Mouse (Mus musculus) neural tube, embryonic 13.5 days (tissue): ENCODE results near the gene 2210011C24Rik. TPM values are rescaled to one million over a fixed set of nuclear protein-coding genes. Genes with fewer than 3 reads are reported as not detected.

Experiments
- ATAC-seq: fragments of 200-750 bp; cut with Nextera tagmentation; 2 replicates; pipeline ENCODE4 v1.8.0; 2017; ENCODE audit warnings: low read depth, mild to moderate bottlenecking, moderate TSS enrichment, moderate library complexity
- H3K27ac ChIP-seq: fragments of 300-500 bp; sonication (generic); replicated peaks from 2 replicates; pipeline ENCODE4 v1.5.1; 2015; ENCODE audit warnings: moderate library complexity, mild to moderate bottlenecking, inconsistent platforms
- H3K27me3 ChIP-seq: fragments of 300-500 bp; sonication (generic); 2 replicates; pipeline ENCODE4 v1.6.1; 2015; ENCODE audit warnings: mild to moderate bottlenecking, inconsistent platforms
- H3K36me3 ChIP-seq: fragments of 300-500 bp; sonication (generic); 2 replicates; pipeline ENCODE4 v1.6.1; 2015; ENCODE audit warnings: mild to moderate bottlenecking, inconsistent platforms
- H3K4me1 ChIP-seq: fragments of 300-500 bp; sonication (generic); replicated peaks from 2 replicates; pipeline ENCODE4 v1.6.1; 2015; ENCODE audit warnings: inconsistent platforms
- H3K4me2 ChIP-seq: fragments of 300-500 bp; sonication (generic); 2 replicates; pipeline ENCODE4 v1.6.1; 2015; ENCODE audit warnings: inconsistent platforms, mild to moderate bottlenecking, moderate library complexity
- H3K4me3 ChIP-seq: fragments of 300-500 bp; sonication (generic); 2 replicates; pipeline ENCODE4 v1.5.1; 2015; ENCODE audit warnings: mild to moderate bottlenecking, inconsistent platforms
- H3K9ac ChIP-seq: fragments of 300-500 bp; sonication (generic); 2 replicates; pipeline ENCODE4 v1.6.1; 2015; ENCODE audit warnings: moderate library complexity, mild to moderate bottlenecking, inconsistent platforms
- H3K9me3 ChIP-seq: fragments of 300-500 bp; sonication (generic); 2 replicates; pipeline ENCODE4 v1.6.1; 2016; ENCODE audit warnings: inconsistent platforms
- WGBS: fragments of 180-500 bp; shearing (Covaris S2); methylation state at CpG from one replicate; pipeline ENCODE4 v1.1.7; 2015; 5-methylcytosine and 5-hydroxymethylcytosine counted together
- polyA plus RNA-seq: library from polyadenylated mRNA; unstranded; fragments of >200 nt; fragmentation: Nextera tagmentation; extraction: Ambion mirVana; gene quantifications from 2 replicates; pipeline ENCODE4 v1.2.1, GENCODE M21; 2015

2210011C24Rik gene
- polyA plus RNA-seq, 1 experiment from 2014 or later: 1.0 TPM

DNA sequence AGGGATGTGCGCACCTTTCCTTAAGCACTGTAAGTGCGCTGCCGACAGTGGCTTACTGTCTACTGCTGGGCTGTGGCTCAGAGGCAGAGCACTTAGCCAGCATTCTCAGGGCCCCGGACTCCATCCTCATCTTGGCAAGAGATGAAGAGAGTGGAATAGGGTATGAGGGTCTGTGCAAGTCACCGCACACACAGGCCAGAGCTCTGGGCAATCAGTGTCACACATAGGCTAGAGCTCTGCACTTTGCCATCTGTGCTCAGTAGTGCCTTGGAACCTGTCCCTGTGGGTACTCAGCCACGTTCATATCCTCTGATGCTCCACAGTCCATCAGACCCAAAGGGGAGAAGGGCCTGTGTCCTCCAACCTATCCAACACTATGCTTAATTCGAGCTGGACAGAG is 30.4 kb downstream of the 2210011C24Rik start:
- WGBS: 96% methylated on average over 7 of the region's 7 CpGs
- Histone ChIP-seq H3K27ac (no peak overlapping the region), H3K4me1 (peaks cover 39% of the 10 kb centered on the region), H3K9me3 (no peaks in the 10 kb centered on the region), H3K27me3 (no peaks in the 10 kb centered on the region), H3K4me3 (no peak overlapping the region), H3K4me2 (no peak overlapping the region), H3K9ac (no peak overlapping the region), H3K36me3 (peaks cover 67% of the 10 kb centered on the region)
- no peak for ATAC-seq

DNA sequence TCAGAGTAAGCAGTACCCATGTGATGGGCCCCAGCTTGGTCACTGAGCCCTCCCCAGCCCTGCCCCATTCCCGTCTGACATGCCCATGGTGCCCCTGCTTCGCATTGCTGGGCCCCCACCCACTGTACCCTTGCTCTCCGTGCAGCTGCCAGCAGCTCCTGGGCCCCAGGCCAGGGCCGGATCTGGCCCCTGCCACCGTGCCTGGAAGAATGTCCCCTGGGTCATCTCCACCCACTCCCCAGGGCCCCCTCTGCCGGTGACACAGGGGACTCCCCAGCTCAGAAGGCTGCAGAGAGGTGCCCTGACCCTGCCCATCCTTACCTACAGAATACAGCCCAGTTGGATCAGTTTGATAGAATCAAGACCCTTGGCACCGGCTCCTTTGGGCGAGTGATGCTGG is 31.1 kb downstream of the 2210011C24Rik start:
- no peak overlapping the region for H3K9ac ChIP-seq
- no peak overlapping the region for H3K4me3 ChIP-seq
- peaks cover 60% of the 10 kb centered on the region for H3K36me3 ChIP-seq
- H3K9me3 ChIP-seq: no peaks in the 10 kb centered on the region
- no peaks in the 10 kb centered on the region for H3K27me3 ChIP-seq
- no peak overlapping the region for H3K27ac ChIP-seq
- H3K4me1 ChIP-seq: peaks cover 42% of the 10 kb centered on the region
- WGBS: 80% methylated on average over 8 of the region's 8 CpGs
- H3K4me2 ChIP-seq: no peak overlapping the region
- ATAC-seq: no peak

DNA sequence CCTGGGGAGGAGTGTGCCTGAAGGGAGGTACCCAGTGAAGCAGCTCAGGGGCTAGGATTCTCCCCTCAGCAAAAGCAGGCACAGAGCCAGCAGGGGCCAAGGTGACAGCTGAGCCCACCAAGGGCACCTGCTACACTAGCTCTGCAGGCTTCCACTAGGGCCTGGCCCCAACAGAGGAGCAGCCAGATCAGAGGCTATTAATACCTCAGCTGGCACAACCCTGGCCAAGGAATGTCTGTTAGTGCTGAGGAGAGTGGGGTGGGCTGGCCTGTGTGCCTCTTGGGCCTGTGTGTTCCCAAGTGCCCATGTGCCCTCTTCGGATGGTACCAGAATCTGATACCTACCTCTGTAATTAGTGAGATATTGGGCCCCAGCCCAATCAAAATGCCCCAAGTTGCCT is 31.7 kb downstream of the 2210011C24Rik start:
- no peak overlapping the region for H3K27ac ChIP-seq
- H3K9ac ChIP-seq: no peak overlapping the region
- H3K4me1 ChIP-seq: peaks cover 42% of the 10 kb centered on the region
- H3K27me3 ChIP-seq: no peaks in the 10 kb centered on the region
- H3K4me3 ChIP-seq: no peak overlapping the region
- 86% methylated on average over 1 of the region's 1 CpGs for WGBS
- no peak overlapping the region for H3K4me2 ChIP-seq
- H3K36me3 ChIP-seq: peaks cover 54% of the 10 kb centered on the region
- H3K9me3 ChIP-seq: no peaks in the 10 kb centered on the region
- ATAC-seq: peak; percentile 54; the same call in 1 of the 2 replicates

DNA sequence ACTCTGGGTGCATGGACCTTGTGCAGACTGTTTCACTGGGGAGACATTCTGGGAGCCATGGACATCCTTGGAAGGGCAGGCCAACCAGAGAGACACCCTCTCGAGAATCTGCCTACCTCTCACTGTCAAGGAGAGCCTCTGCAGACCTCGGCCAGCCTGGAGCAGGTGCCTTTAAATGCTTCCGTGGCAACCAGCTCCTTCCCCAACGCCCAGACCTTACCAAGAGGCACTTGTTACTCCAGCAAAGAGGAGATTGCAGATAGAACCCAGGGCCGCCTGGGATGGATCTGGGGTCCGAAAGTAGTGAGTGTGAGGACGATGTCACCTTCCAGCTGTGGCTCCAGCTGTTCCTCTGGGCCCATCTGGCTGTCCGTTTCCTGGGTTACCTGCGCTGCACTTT is 33.8 kb downstream of the 2210011C24Rik start:
- Histone ChIP-seq H3K4me3 (no peak overlapping the region), H3K9me3 (no peaks in the 10 kb centered on the region), H3K9ac (0 out of 2 replicates have a peak overlapping the region, but pooled peaks have one; percentile 34), H3K27ac (no peak overlapping the region), H3K27me3 (no peaks in the 10 kb centered on the region), H3K36me3 (peaks cover 36% of the 10 kb centered on the region), H3K4me2 (no peak overlapping the region), H3K4me1 (peaks cover 59% of the 10 kb centered on the region)
- 75% methylated on average over 9 of the region's 9 CpGs for WGBS
- ATAC-seq: no peak

DNA sequence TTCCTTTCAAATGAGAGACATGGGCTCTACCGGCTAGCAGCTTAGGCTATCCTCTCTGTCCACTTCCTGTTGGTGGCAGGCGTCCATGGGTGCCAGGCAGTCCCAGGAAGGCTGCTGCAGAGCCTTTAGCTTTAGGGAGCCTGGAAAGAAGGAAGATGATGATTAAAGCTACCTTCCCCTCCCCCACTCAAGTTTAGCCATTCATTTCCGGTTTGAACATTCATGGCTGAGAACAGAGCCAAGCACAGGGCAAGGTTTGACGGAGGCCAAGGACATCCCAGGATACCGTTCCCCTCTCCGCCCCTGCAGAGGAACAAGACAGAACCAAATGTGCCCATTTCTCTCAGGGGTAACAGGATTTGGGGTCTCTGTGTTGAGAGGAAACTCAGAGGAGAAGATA is 34.3 kb downstream of the 2210011C24Rik start:
- peaks cover 59% of the 10 kb centered on the region for H3K4me1 ChIP-seq
- no peaks in the 10 kb centered on the region for H3K9me3 ChIP-seq
- no peaks in the 10 kb centered on the region for H3K27me3 ChIP-seq
- peaks cover 31% of the 10 kb centered on the region for H3K36me3 ChIP-seq
- no peak for ATAC-seq
- H3K9ac ChIP-seq: 0 out of 2 replicates have a peak overlapping the region, but pooled peaks have one; percentile 12
- H3K4me3 ChIP-seq: no peak overlapping the region
- H3K4me2 ChIP-seq: no peak overlapping the region
- 0 out of 2 replicates have a peak overlapping the region, but pooled peaks have one; percentile 23 for H3K27ac ChIP-seq
- 71% methylated on average over 6 of the region's 6 CpGs for WGBS

DNA sequence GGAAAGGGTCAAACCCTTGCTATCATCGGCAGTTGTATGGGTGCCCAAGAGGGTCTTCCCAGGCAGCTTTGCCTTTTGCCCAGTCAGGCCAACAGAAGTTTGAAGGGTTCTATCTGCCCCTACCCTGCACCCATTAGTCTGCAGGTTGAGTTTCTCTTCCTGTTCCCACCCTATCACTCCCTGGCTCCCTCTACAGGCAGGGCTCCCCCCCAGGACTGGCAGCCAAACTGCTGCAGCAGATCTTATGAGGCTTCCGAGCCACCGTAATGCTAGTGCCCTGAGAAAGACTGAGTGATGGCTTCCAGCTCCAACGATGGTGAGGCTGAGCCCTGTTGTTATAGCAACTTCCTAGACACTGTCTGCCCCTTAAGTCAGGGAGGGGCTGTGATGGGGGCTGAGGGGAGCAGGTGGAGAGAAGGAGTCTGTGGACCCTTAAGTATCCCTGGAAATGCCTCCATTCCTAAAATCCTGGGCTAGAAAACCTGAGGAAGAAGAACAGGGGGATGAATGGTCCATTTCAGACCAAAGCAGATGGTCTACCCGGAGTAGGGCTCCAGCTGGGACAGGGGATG is 35.1 kb downstream of the 2210011C24Rik start:
- ATAC-seq: no peak
- H3K4me3 ChIP-seq: no peak overlapping the region
- peaks cover 62% of the 10 kb centered on the region for H3K4me1 ChIP-seq
- H3K36me3 ChIP-seq: peaks cover 23% of the 10 kb centered on the region
- H3K9ac ChIP-seq: 0 out of 2 replicates have a peak overlapping the region, but pooled peaks have one; percentile 12
- H3K9me3 ChIP-seq: no peaks in the 10 kb centered on the region
- no peak overlapping the region for H3K27ac ChIP-seq
- H3K27me3 ChIP-seq: no peaks in the 10 kb centered on the region
- WGBS: 85% methylated on average over 5 of the region's 5 CpGs
- H3K4me2 ChIP-seq: no peak overlapping the region

DNA sequence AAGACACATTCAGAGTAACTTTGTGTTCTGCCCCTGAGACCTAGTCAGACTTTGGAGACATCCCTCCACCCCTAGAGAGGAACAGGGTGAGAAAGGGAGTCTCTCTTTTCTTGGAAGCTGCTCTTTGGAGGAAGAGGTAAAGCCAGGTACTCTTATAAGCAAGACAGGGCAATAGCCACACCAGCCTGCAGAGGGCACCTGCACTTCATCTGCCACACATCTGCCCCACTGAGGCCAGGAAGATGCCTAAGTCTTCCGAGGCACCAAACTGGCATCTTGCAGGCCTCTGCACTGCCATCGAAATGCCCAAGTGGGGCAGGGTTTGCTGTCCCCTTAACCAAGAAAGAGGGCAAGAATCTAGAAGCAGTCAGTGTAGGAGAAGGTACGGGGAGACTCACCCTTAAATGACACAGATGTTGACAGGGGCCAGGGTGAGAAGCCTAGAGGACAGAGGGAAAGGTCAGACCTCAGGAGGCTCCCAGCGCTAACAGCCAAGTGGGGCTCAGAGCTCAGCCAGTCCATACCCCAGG is 35.8 kb downstream of the 2210011C24Rik start:
- WGBS: 90% methylated on average over 4 of the region's 4 CpGs

DNA sequence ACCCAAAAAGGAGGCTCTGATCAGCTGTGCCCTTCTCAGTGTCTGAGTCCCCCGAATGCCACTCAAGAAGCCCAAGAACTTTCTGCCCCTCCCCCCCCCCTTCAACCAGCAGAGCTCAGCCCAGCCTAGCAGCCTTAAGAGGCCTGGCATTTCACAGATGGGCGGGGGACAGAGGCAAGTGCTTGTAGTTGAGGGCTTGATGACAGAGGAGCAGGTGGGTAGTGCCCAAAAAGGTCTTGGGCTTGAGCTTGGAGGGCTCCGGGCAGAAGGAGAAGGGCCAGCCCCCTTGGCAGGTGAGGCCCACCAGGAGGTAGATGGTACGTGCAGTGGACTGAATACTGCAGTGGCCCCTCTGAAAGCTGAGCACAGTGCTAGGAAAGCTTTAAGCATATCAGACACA is 37.5 kb downstream of the 2210011C24Rik start:
- H3K4me1 ChIP-seq: peaks cover 58% of the 10 kb centered on the region
- no peaks in the 10 kb centered on the region for H3K9me3 ChIP-seq
- 84% methylated on average over 4 of the region's 4 CpGs for WGBS
- ATAC-seq: no peak
- no peak overlapping the region for H3K27ac ChIP-seq
- H3K36me3 ChIP-seq: 0 out of 2 replicates have a peak, but pooled peaks cover 1% of the 10 kb centered on the region
- H3K4me3 ChIP-seq: peak overlapping the region; percentile 95
- H3K9ac ChIP-seq: peak overlapping the region; percentile 94; the same call in 1 of the 2 replicates
- peak overlapping the region; percentile 97 for H3K4me2 ChIP-seq
- H3K27me3 ChIP-seq: no peaks in the 10 kb centered on the region

More for the DNA sequence above, 35.8 kb downstream of the 2210011C24Rik start:
- no peak overlapping the region for H3K27ac ChIP-seq
- H3K4me3 ChIP-seq: no peak overlapping the region
- no peaks in the 10 kb centered on the region for H3K27me3 ChIP-seq
- peaks cover 68% of the 10 kb centered on the region for H3K4me1 ChIP-seq
- no peak overlapping the region for H3K9ac ChIP-seq
- H3K4me2 ChIP-seq: no peak overlapping the region
- no peak for ATAC-seq
- H3K36me3 ChIP-seq: peaks cover 16% of the 10 kb centered on the region
- H3K9me3 ChIP-seq: no peaks in the 10 kb centered on the region

DNA sequence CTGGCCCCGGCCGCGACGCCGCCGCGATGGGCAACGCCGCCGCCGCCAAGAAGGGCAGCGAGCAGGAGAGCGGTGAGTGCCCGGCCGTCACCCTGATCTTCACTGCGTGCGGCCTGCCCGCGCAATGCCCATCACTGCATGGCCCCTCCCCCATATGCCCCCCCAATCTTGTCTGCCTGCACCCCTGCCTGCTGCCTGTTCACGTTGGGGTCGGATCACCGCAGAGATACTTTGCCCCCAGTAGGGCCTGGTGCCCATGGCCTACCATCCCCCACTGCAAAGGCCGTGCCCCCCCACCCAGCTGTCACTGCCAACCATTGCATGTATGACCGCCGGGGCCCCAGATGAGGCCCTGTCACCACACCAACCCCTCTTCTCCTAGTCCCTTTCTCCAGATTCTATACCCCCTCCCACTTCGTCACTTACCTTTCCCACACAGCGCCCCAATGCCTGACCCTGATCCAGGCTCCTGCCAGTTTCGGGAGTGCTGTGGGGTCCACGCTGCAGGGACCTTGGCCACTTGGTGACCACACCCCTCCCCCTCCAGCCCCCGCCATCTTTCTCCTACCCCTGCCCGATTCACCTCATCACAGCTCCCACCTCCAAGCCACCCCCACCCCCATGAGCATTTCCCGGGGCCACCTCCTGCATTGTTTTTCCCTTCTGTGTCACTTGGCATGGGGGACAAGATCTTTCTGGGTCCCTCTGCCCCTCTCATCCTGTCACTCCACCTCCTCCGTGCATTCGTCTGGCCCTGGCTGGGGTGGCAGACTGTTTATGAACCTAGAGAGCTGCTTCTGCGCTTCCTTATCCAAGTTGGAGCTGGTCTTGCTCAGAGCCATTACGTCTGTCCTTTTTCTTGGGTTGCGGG is 38.6 kb downstream of the 2210011C24Rik start:
- Histone ChIP-seq H3K27ac (peak overlapping the region; percentile 84), H3K36me3 (peaks cover 7% of the 10 kb centered on the region; the same call in 1 of the 2 replicates), H3K9ac (peak overlapping the region; percentile 94), H3K4me1 (peaks cover 48% of the 10 kb centered on the region), H3K27me3 (no peaks in the 10 kb centered on the region), H3K9me3 (no peaks in the 10 kb centered on the region), H3K4me3 (peak overlapping the region; percentile 95), H3K4me2 (peak overlapping the region; percentile 97)
- ATAC-seq: peak; percentile 47
- WGBS: 3% methylated on average over 37 of the region's 37 CpGs

DNA sequence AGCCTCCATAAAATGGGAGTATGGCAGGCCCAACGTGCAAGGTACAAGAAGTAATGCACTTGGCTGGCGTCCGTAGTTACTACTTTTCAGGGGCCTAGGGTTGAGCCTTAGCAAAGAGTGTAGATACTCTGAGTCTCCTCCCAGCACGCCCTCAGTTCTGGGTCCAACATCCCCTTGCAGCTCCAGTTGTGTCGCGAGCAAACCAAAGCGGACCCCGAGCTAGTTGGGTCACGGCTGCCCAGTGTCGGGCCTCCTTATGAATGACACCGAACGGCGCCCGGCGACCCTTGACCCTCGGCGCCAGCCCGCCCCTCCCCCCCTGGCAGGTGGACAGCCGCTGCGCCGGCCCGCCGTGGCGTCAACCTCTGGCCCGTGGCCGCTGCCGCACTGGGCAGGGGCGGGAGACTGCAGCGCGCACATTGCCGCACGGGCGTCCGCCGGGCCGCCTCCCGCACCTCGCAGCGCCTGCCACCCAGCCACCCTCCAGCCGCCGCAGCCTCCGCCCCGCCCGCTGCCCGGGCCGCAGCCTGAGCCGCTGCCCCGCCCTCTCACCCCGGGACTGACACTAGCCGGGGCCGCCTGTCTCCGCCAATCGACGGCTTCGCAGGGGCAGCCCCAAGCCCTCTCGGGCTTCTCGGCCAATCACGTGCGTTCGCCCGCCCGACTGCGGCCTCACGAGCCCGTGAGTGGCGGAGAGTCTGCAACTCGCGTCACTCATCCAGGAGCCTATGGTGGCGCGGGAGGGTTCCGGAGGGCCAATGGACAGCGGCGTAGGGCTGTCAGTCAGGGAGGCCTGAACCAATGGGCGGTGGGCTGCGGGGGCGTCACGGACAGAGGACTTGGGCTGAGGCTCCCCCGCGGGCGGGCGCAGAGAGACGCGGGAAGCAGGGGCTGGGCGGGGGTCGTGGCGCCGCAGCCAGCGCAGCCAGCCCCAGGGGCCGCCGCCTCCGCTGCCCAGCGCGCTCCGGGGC is 39.5 kb downstream of the 2210011C24Rik start, which contains the start of gene Prkaca:
Gene Prkaca (plus strand): TSS at position 844 of the 971 bp plus-strand sequence.
- Histone ChIP-seq H3K27ac (peak within 1 kb of the TSS; percentile 87), H3K4me2 (peak within 1 kb of the TSS; percentile 97), H3K27me3 (no peaks in the 10 kb centered on the region), H3K9ac (peak within 1 kb of the TSS; percentile 94), H3K36me3 (peaks cover 7% of the 10 kb centered on the region; the same call in 1 of the 2 replicates), H3K9me3 (no peaks in the 10 kb centered on the region), H3K4me3 (peak within 1 kb of the TSS; percentile 95), H3K4me1 (peaks cover 38% of the 10 kb centered on the region)
- peak; percentile 100 for ATAC-seq
- under 1% methylated on average over 86 of the region's 94 CpGs for WGBS

DNA sequence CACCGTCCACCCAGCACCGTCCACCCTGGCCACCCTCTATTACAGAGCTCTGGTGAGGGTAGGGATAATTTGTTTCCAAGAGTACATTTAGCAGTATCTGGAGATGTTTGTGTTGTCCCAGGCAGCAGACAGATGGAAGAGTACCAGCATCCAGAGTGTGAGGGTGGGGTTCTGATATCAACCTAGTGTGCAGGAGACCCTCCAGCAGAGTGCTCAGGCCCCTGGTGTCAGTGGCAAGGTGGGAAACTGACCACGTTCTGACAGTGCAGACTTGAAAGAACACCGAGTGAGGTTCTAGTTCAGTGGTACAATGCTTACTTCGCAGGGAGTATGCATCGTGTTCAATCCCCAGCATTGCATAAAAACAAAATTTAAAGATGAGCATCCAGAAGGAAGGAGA is 40.3 kb downstream of the 2210011C24Rik start:
- Histone ChIP-seq H3K4me1 (peaks cover 31% of the 10 kb centered on the region), H3K4me3 (peak overlapping the region; percentile 95), H3K9me3 (no peaks in the 10 kb centered on the region), H3K4me2 (peak overlapping the region; percentile 81), H3K36me3 (peaks cover 7% of the 10 kb centered on the region; the same call in 1 of the 2 replicates), H3K27me3 (no peaks in the 10 kb centered on the region), H3K9ac (peak overlapping the region; percentile 93), H3K27ac (peak overlapping the region; percentile 87)
- ATAC-seq: no peak
- WGBS: 70% methylated on average over 6 of the region's 6 CpGs
